ENCODE assay signal across 14 mouse cellular contexts in genomic region chrX:6751549-6752047, GRCm38 (mm10). TPM values are rescaled to one million over a fixed set of nuclear protein-coding genes. Genes with fewer than 3 reads are reported as not detected.
DNase-seq lines count a peak whose midpoint lies in the region; ATAC-seq and TF ChIP-seq lines count a peak whose summit lies in the region.
"Had no signal": no experiment of that assay in that cellular context is flagged by ENCODE, and none has a peak within 500 bp of the region (broad histone marks: within the 10 kb centered on the region; RNA-seq: fewer than 3 reads in every experiment).

No protein-coding gene starts in this region.

- H3K36me3 ChIP-seq in neural tube, embryonic 11.5 days (ENCODE audit: control insufficient read depth, insufficient read depth, low read length), result no peaks in the 10 kb centered on the region
- no peaks in the 10 kb centered on the region for H3K36me3 ChIP-seq in embryonic facial prominence, embryonic 11.5 days (replicated peaks; ENCODE audit: control insufficient read depth, insufficient read depth, low read depth, low read length)
- no peaks in the 10 kb centered on the region for H3K36me3 ChIP-seq in hindbrain, embryonic 15.5 days
- no peaks in the 10 kb centered on the region for H3K36me3 ChIP-seq in midbrain, postnatal 0 days (ENCODE audit: insufficient read depth, low read length)
- no peaks in the 10 kb centered on the region for H3K36me3 ChIP-seq in thymus, adult 2 months (ENCODE audit: control insufficient read depth, insufficient read depth, low read length)
- H3K36me3 ChIP-seq: embryonic facial prominence, embryonic 15.5 days; liver, embryonic 15.5 days had no signal

- TF ChIP-seq CTCF in midbrain, postnatal 0 days (IDR thresholded peaks at IDR 0.05), result no peak
- TF ChIP-seq CTCF in thymus, adult 2 months (IDR thresholded peaks at IDR 0.05; ENCODE audit: borderline replicate concordance, control insufficient read depth, extremely low read depth, insufficient read depth, low read length, poor library complexity), result no peak

- H3K9ac ChIP-seq in neural tube, embryonic 11.5 days (ENCODE audit: low read length), result no peak overlapping the region
- no peak overlapping the region for H3K9ac ChIP-seq in embryonic facial prominence, embryonic 11.5 days (replicated peaks; ENCODE audit: low read length)
- H3K9ac ChIP-seq in hindbrain, embryonic 15.5 days, result no peak overlapping the region
- H3K9ac ChIP-seq in midbrain, postnatal 0 days (replicated peaks; ENCODE audit: low read length, poor library complexity, severe bottlenecking), result no peak overlapping the region
- H3K9ac ChIP-seq: embryonic facial prominence, embryonic 15.5 days; liver, embryonic 15.5 days had no signal

- H3K4me2 ChIP-seq in neural tube, embryonic 11.5 days (ENCODE audit: low read depth), result no peak overlapping the region
- no peak overlapping the region for H3K4me2 ChIP-seq in embryonic facial prominence, embryonic 11.5 days (ENCODE audit: low read depth, low read length)
- H3K4me2 ChIP-seq in hindbrain, embryonic 15.5 days, result no peak overlapping the region
- no peak overlapping the region for H3K4me2 ChIP-seq in midbrain, postnatal 0 days (ENCODE audit: low read depth, low read length, poor library complexity, severe bottlenecking)
- H3K4me2 ChIP-seq: embryonic facial prominence, embryonic 15.5 days; liver, embryonic 15.5 days had no signal

- no peaks in the 10 kb centered on the region for H3K27me3 ChIP-seq in neural tube, embryonic 11.5 days (ENCODE audit: control insufficient read depth, insufficient read depth, low read length)
- H3K27me3 ChIP-seq in embryonic facial prominence, embryonic 11.5 days (ENCODE audit: control insufficient read depth, insufficient read depth, low read length), result no peaks in the 10 kb centered on the region
- H3K27me3 ChIP-seq in hindbrain, embryonic 15.5 days, result no peaks in the 10 kb centered on the region
- no peaks in the 10 kb centered on the region for H3K27me3 ChIP-seq in midbrain, postnatal 0 days (ENCODE audit: insufficient read depth, low read length)
- H3K27me3 ChIP-seq in thymus, adult 2 months (ENCODE audit: control insufficient read depth, insufficient read depth, low read length), result no peaks in the 10 kb centered on the region
- H3K27me3 ChIP-seq: embryonic facial prominence, embryonic 15.5 days; liver, embryonic 15.5 days had no signal

- TF ChIP-seq POLR2A in thymus, adult 2 months (IDR thresholded peaks at IDR 0.05; ENCODE audit: control insufficient read depth, extremely low read depth, insufficient read depth, low read length, poor library complexity), result no peak

- H3K4me1 ChIP-seq in neural tube, embryonic 11.5 days (ENCODE audit: control insufficient read depth, insufficient read depth, low read length), result no peaks in the 10 kb centered on the region
- H3K4me1 ChIP-seq in embryonic facial prominence, embryonic 11.5 days (ENCODE audit: control insufficient read depth, insufficient read depth, low read length), result no peaks in the 10 kb centered on the region
- no peaks in the 10 kb centered on the region for H3K4me1 ChIP-seq in hindbrain, embryonic 15.5 days (replicated peaks)
- no peaks in the 10 kb centered on the region for H3K4me1 ChIP-seq in midbrain, postnatal 0 days (ENCODE audit: insufficient read depth, low read length)
- H3K4me1 ChIP-seq in thymus, adult 2 months (replicated peaks; ENCODE audit: control insufficient read depth, insufficient read depth, low read length), result no peaks in the 10 kb centered on the region
- H3K4me1 ChIP-seq: embryonic facial prominence, embryonic 15.5 days; liver, embryonic 15.5 days had no signal

- 0 out of 2 replicates have a peak, but pooled peaks have one; percentile 27 for ATAC-seq in neural tube, embryonic 11.5 days (ENCODE audit: insufficient read depth, low FRiP score, low TSS enrichment)
- ATAC-seq in embryonic facial prominence, embryonic 11.5 days (replicated peaks; ENCODE audit: insufficient number of reproducible peaks, low FRiP score, low TSS enrichment, low read depth), result no peak
- peak; percentile 51; the same call in 1 of the 2 replicates for ATAC-seq in hindbrain, embryonic 15.5 days (ENCODE audit: low FRiP score, low read depth)
- ATAC-seq in midbrain, postnatal 0 days (ENCODE audit: low FRiP score), result peak; percentile 58; the same call in 1 of the 2 replicates

- 34% methylated on average over 6 of the region's 6 CpGs for WGBS in neural tube, embryonic 11.5 days
- WGBS in embryonic facial prominence, embryonic 11.5 days, result 36% methylated on average over 6 of the region's 6 CpGs
- 34% methylated on average over 6 of the region's 6 CpGs for WGBS in hindbrain, embryonic 15.5 days
- 35% methylated on average over 6 of the region's 6 CpGs for WGBS in midbrain, postnatal 0 days
- 76% methylated on average over 6 of the region's 6 CpGs for WGBS in thymus, adult 2 months

- DNase-seq in neural tube, embryonic 11.5 days (ENCODE audit: low spot score), result peak; percentile 22
- DNase-seq in neural tube, embryonic 10.5 days (ENCODE audit: extremely low spot score, low spot score), result no peak
- peak; percentile 10 for DNase-seq in embryonic facial prominence, embryonic 11.5 days (ENCODE audit: low spot score)
- DNase-seq in midbrain, postnatal 0 days (ENCODE audit: low spot score), result peak; percentile 28
- DNase-seq in urinary bladder, postnatal 4 days (ENCODE audit: low spot score in 2 of 2), result no peak
- DNase-seq in thymus, adult 2 months, result no peak
- DNase-seq in adrenal gland, adult (ENCODE audit: inconsistent age in 2 of 2, low spot score in 1 of 2), result no peak
- DNase-seq: adrenal gland, postnatal 25 days; cerebellum, adult 2 months had no signal

- no peak overlapping the region for H3K27ac ChIP-seq in neural tube, embryonic 11.5 days (ENCODE audit: low read depth, low read length)
- H3K27ac ChIP-seq in embryonic facial prominence, embryonic 11.5 days (replicated peaks; ENCODE audit: low read depth, low read length), result no peak overlapping the region
- H3K27ac ChIP-seq in hindbrain, embryonic 15.5 days (replicated peaks), result no peak overlapping the region
- H3K27ac ChIP-seq in midbrain, postnatal 0 days (ENCODE audit: low read depth, low read length), result no peak overlapping the region
- H3K27ac ChIP-seq in thymus, adult 2 months (ENCODE audit: control insufficient read depth, insufficient read depth, low read length), result no peak overlapping the region
- H3K27ac ChIP-seq: embryonic facial prominence, embryonic 15.5 days; liver, embryonic 15.5 days; macrophage had no signal

- no peak overlapping the region for H3K4me3 ChIP-seq in neural tube, embryonic 11.5 days (ENCODE audit: low read depth, low read length)
- no peak overlapping the region for H3K4me3 ChIP-seq in embryonic facial prominence, embryonic 11.5 days (ENCODE audit: low read depth, low read length)
- no peak overlapping the region for H3K4me3 ChIP-seq in hindbrain, embryonic 15.5 days
- H3K4me3 ChIP-seq in midbrain, postnatal 0 days (ENCODE audit: low read depth, low read length), result no peak overlapping the region
- no peak overlapping the region for H3K4me3 ChIP-seq in thymus, adult 2 months (ENCODE audit: control insufficient read depth, insufficient read depth, low read length)
- H3K4me3 ChIP-seq: embryonic facial prominence, embryonic 15.5 days; liver, embryonic 15.5 days had no signal

- H3K9me3 ChIP-seq in neural tube, embryonic 11.5 days (ENCODE audit: control insufficient read depth, low read length), result no peaks in the 10 kb centered on the region
- H3K9me3 ChIP-seq in embryonic facial prominence, embryonic 11.5 days (replicated peaks; ENCODE audit: control insufficient read depth, low read length), result no peaks in the 10 kb centered on the region
- H3K9me3 ChIP-seq in hindbrain, embryonic 15.5 days, result no peaks in the 10 kb centered on the region
- H3K9me3 ChIP-seq in midbrain, postnatal 0 days (ENCODE audit: low read length), result no peaks in the 10 kb centered on the region
- H3K9me3 ChIP-seq: embryonic facial prominence, embryonic 15.5 days; liver, embryonic 15.5 days had no signal

RNA-seq across cellular contexts. Expression of gene Dgkk, which starts 27.5 kb away (rescaled TPM):
- polyA plus RNA-seq in neural tube, embryonic 11.5 days (2014; fragmentation: Nextera tagmentation; extraction: Ambion mirVana), result 0.49 and 0.61 TPM in 2 replicates
- 0.91 and 0.98 TPM in 2 replicates for polyA plus RNA-seq in embryonic facial prominence, embryonic 11.5 days (2014; fragmentation: Nextera tagmentation; extraction: Ambion mirVana)
- 2.7 and 2.9 TPM in 2 replicates for polyA plus RNA-seq in hindbrain, embryonic 15.5 days (2015; fragmentation: Nextera tagmentation; extraction: Ambion mirVana)
- total RNA-seq in midbrain, postnatal 0 days (2014; rRNA removed), result 7.9 and 8.1 TPM in 2 replicates
- polyA plus RNA-seq in midbrain, postnatal 0 days (2015; fragmentation: Nextera tagmentation; extraction: Ambion mirVana), result 2.8 and 3.0 TPM in 2 replicates
- 0.17 and 0.18 TPM in 2 replicates for polyA plus RNA-seq in thymus, adult 2 months (2012; rRNA removed)
- polyA plus RNA-seq: C2C12, macrophage had no signal

Comparison
In these comparisons a context has a peak if more than half of its experiments do, and no peak if none do; other contexts are left out.
1. DNase-seq: peak in neural tube, embryonic 11.5 days (single experiment), embryonic facial prominence, embryonic 11.5 days (single experiment) and midbrain, postnatal 0 days (single experiment); none in neural tube, embryonic 10.5 days (single experiment), urinary bladder, postnatal 4 days (0 of 2), thymus, adult 2 months (single experiment) and adrenal gland, adult (0 of 2).